ENCODE assay signal across 8 mouse cellular contexts in the genomic region with DNA sequence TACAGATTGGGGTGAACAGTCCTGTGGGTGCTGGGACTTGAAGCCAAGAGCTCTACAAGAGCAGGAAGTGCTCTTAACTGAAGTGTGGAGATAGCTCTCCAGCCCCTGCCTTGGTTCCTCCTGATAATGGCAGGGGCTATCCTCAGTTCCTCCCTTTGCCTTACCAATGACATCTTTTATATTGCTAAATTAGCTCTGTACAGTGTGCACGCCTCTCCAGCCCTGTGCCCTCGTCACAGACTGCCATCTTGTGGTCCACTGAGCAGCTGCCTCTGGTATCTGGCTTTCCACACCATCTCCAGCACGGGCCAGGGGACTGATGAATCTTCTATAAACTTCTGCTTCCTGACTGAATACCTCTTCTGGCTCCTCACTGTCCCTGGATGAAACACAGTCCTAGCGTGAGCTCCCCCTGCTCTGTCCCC. TPM values are rescaled to one million over a fixed set of nuclear protein-coding genes. Genes with fewer than 3 reads are reported as not detected.
A peak's percentile ranks its signal among the peaks of the same experiment; 100 is the strongest.
DNase-seq lines count a peak whose midpoint lies in the region; ATAC-seq and TF ChIP-seq lines count a peak whose summit lies in the region.

No protein-coding gene starts in this region.

- no peaks in the 10 kb centered on the region for H3K9me3 ChIP-seq in E14TG2a.4 (ENCODE audit: low read length)
- H3K9me3 ChIP-seq in heart, embryonic 13.5 days: no peaks in the 10 kb centered on the region
- no peaks in the 10 kb centered on the region for H3K9me3 ChIP-seq in liver, embryonic 12.5 days (replicated peaks)

- DNase-seq in ZHBTc4 (ENCODE audit: low read depth, low spot score): peak; percentile 64
- peak; percentile 67 for DNase-seq in kidney, postnatal 14 days
- DNase-seq in naive thymus-derived CD4-positive, alpha-beta T cell, adult 2 months (ENCODE audit: low read depth): peak; percentile 42

- H3K4me2 ChIP-seq in heart, embryonic 13.5 days: no peak overlapping the region
- peak overlapping the region; percentile 19 for H3K4me2 ChIP-seq in liver, embryonic 12.5 days

- peaks cover 11% of the 10 kb centered on the region; the same call in 1 of the 2 replicates for H3K27me3 ChIP-seq in E14TG2a.4 (ENCODE audit: insufficient read depth, low read length)
- H3K27me3 ChIP-seq in heart, embryonic 13.5 days (replicated peaks): peaks cover 6% of the 10 kb centered on the region; the same call in 1 of the 2 replicates
- H3K27me3 ChIP-seq in liver, embryonic 12.5 days (replicated peaks): peaks cover 8% of the 10 kb centered on the region; the same call in 1 of the 2 replicates

- H3K36me3 ChIP-seq in E14TG2a.4 (ENCODE audit: insufficient read depth, low read length): no peaks in the 10 kb centered on the region
- no peaks in the 10 kb centered on the region for H3K36me3 ChIP-seq in heart, embryonic 13.5 days
- H3K36me3 ChIP-seq in liver, embryonic 12.5 days: no peaks in the 10 kb centered on the region

- 12% methylated on average over 4 of the region's 4 CpGs for WGBS in heart, embryonic 13.5 days
- WGBS in liver, embryonic 12.5 days (ENCODE audit: insufficient replicate concordance): 5% methylated on average over 4 of the region's 4 CpGs

- no peak overlapping the region for H3K27ac ChIP-seq in heart, embryonic 13.5 days (replicated peaks)
- H3K27ac ChIP-seq in liver, embryonic 12.5 days: 0 out of 2 replicates have a peak overlapping the region, but pooled peaks have one; percentile 50

- no peaks in the 10 kb centered on the region; the same call in 1 of the 2 replicates for H3K4me1 ChIP-seq in E14TG2a.4 (replicated peaks; ENCODE audit: low read depth, low read length)
- H3K4me1 ChIP-seq in heart, embryonic 13.5 days: peaks cover 37% of the 10 kb centered on the region
- peaks cover 39% of the 10 kb centered on the region for H3K4me1 ChIP-seq in liver, embryonic 12.5 days

- H3K4me3 ChIP-seq in E14TG2a.4 (replicated peaks; ENCODE audit: low read length): no peak overlapping the region
- H3K4me3 ChIP-seq in heart, embryonic 13.5 days: no peak overlapping the region
- no peak overlapping the region for H3K4me3 ChIP-seq in liver, embryonic 12.5 days

- TF ChIP-seq CTCF in E14TG2a.4 (conservative IDR thresholded peaks at IDR 0.05; ENCODE audit: low read length): peak; percentile 20

- H3K9ac ChIP-seq in heart, embryonic 13.5 days: peak overlapping the region; percentile 45; the same call in 1 of the 2 replicates
- H3K9ac ChIP-seq in liver, embryonic 12.5 days: no peak overlapping the region

- ATAC-seq in erythroblast, adult 5-6 weeks (replicated peaks; ENCODE audit: low FRiP score, poor library complexity, severe bottlenecking): peak; percentile 62
- ATAC-seq in heart, embryonic 13.5 days (ENCODE audit: extremely low read depth, insufficient number of reproducible peaks, low FRiP score, low TSS enrichment): no peak
- peak; percentile 77 for ATAC-seq in liver, embryonic 12.5 days
- no peak for ATAC-seq in inflammation-experienced regulatory T-cells, adult 6 months

RNA-seq across cellular contexts. Expression of gene Pyroxd2, which starts 8.4 kb away (rescaled TPM):
- total RNA-seq in erythroblast, adult 5-6 weeks (2015; ENCODE audit: low replicate concordance): 1.9 TPM in 1 of 2 replicates, not detected in the other
- total RNA-seq in erythroblast, adult 5-6 weeks (2017; ENCODE audit: low replicate concordance): 0.17 and 1.5 TPM in 2 replicates
- 4.2 and 4.8 TPM in 2 replicates for polyA plus RNA-seq in heart, embryonic 13.5 days (2015; fragmentation: Nextera tagmentation; extraction: Ambion mirVana)
- 1.3 and 1.5 TPM in 2 replicates for polyA plus RNA-seq in liver, embryonic 12.5 days (2016; fragmentation: Nextera tagmentation; extraction: Ambion mirVana)
- polyA plus RNA-seq in inflammation-experienced regulatory T-cells, adult 6 months (2017; shearing (Covaris generic)): under 1 TPM in 2 of 3 experiments, not detected in 1; 0.38 to 0.55 TPM

RNA-seq across cellular contexts. Expression of gene Hps1, which starts 35.6 kb away (rescaled TPM):
- 1.2 and 4.8 TPM in 2 replicates for total RNA-seq in erythroblast, adult 5-6 weeks (2015; ENCODE audit: low replicate concordance)
- total RNA-seq in erythroblast, adult 5-6 weeks (2017; ENCODE audit: low replicate concordance): 2.8 and 19.8 TPM in 2 replicates
- 6.0 and 7.0 TPM in 2 replicates for polyA plus RNA-seq in heart, embryonic 13.5 days (2015; fragmentation: Nextera tagmentation; extraction: Ambion mirVana)
- polyA plus RNA-seq in liver, embryonic 12.5 days (2016; fragmentation: Nextera tagmentation; extraction: Ambion mirVana): 12.2 and 13.6 TPM in 2 replicates
- polyA plus RNA-seq in inflammation-experienced regulatory T-cells, adult 6 months (2017; shearing (Covaris generic)): 10 to 100 TPM in 2 of 3 experiments, 1 to 10 TPM in 1; 9.9 to 12.1 (median 10.1) TPM

Comparison
In these comparisons a context has a peak if more than half of its experiments do, and no peak if none do; other contexts are left out.
1. ATAC-seq: peak in erythroblast, adult 5-6 weeks (single experiment) and liver, embryonic 12.5 days (single experiment); none in heart, embryonic 13.5 days (single experiment) and inflammation-experienced regulatory T-cells, adult 6 months (single experiment).
2. Peak in every context shown above with its lines, with median percentiles within 50 percentile points of each other: DNase-seq.